Mouse (Mus musculus): Measurements from ENCODE around the gene Ccn2. TPM values are rescaled to one million over a fixed set of nuclear protein-coding genes. Genes with fewer than 3 reads are reported as not detected.
A peak's percentile ranks its signal among the peaks of the same experiment; 100 is the strongest.

The Ccn2 gene
- total RNA-seq, 1 experiment from 2014 or later, result not detected

GRCm38 (mm10) chr10:24635884-24636283 lies 40.6 kb downstream of the Ccn2 start:
- ATAC-seq (ENCODE audit: extremely low read depth, insufficient number of reproducible peaks, low FRiP score, poor library complexity, severe bottlenecking), result peak; percentile 49

DNA sequence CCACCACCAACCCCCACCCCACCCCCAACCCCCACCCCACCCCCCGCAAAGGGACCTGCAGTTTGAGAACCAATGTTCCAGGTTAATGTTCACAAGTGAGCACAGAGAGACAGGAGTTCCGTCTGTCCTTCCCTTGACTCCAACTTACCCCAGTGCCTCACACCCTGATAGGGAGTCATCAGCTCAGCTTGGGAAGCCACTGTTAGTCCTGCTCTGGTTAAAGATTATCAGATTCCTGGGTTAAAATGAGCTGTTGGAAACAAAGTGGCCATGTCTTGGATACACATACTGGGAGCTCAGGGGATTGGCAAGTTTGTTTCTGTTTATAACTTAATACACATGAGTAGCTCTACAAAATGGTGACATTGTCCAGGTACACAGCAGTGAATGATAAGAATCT lies 41.7 kb downstream of the Ccn2 start:
- no peak for ATAC-seq (ENCODE audit: extremely low read depth, insufficient number of reproducible peaks, low FRiP score, poor library complexity, severe bottlenecking)

DNA sequence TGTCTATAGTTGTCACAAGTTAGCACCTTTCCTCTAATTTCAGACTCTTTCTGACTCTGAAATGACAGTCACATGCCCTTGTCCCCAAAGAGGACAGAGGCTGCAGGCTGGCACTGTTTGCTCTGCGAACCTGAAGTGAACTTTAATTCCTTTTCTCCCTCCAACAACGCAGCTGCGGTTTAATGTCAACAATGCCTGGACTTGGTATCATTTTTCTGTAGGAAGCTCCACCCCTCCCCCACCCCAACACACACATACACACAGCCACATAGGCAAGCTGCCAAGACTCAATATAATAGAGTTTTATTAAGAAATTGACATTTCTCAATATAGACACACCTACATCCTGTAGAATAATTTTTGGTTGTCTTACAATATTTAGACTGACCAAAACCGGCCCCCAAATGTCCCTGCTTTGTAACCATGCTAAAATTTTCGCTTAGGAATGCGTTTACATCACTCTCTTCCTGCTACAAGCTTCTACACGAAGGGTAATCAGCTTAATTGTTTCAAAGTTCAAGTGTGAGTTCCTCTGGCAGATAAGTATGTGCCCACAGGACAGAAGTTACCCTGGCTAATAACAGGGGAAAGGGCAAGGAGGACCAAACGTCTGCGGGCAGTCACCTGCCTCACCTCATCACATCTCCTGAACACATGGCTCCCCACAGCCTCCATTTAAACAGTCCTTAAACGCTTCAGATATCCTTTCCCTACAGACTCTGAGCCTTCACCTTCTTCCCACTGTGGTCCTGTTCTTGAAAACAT lies 43.2 kb downstream of the Ccn2 start:
- ATAC-seq (ENCODE audit: extremely low read depth, insufficient number of reproducible peaks, low FRiP score, poor library complexity, severe bottlenecking), result no peak

DNA sequence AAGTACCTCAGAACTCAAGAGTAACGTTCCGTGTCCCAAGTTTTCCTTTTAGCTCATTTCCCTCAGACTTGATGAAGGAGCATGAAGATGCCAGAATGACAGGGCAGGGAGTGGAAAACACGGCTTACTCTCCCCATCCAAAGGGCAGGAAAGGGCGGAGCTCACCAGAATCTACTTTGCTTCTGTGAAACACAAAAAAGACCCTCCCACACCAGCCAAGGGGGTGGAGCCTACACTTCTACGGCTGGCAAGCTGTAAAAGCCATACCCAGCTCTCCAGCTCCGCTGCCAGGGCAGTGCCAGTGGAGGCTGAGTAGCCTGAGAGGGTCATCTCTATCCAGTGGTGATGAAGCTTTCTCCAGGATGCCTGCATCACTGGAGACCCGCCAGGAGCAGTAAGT lies 44.4 kb downstream of the Ccn2 start:
- ATAC-seq (ENCODE audit: extremely low read depth, insufficient number of reproducible peaks, low FRiP score, poor library complexity, severe bottlenecking), result no peak

- peak; percentile 37; the same call in 1 of the 2 replicates for ATAC-seq (ENCODE audit: extremely low read depth, insufficient number of reproducible peaks, low FRiP score, poor library complexity, severe bottlenecking)
Observed at GRCm38 (mm10) chr10:24640186-24640875, 45.1 kb downstream of the Ccn2 start.

- ATAC-seq (ENCODE audit: extremely low read depth, insufficient number of reproducible peaks, low FRiP score, poor library complexity, severe bottlenecking), result no peak; the same call in 1 of the 2 replicates
Observed at GRCm38 (mm10) chr10:24641416-24642140, 46.3 kb downstream of the Ccn2 start.

- ATAC-seq (ENCODE audit: extremely low read depth, insufficient number of reproducible peaks, low FRiP score, poor library complexity, severe bottlenecking), result 0 out of 2 replicates have a peak, but pooled peaks have one; percentile 17
Observed at GRCm38 (mm10) chr10:24642796-24643580, 47.7 kb downstream of the Ccn2 start.

DNA sequence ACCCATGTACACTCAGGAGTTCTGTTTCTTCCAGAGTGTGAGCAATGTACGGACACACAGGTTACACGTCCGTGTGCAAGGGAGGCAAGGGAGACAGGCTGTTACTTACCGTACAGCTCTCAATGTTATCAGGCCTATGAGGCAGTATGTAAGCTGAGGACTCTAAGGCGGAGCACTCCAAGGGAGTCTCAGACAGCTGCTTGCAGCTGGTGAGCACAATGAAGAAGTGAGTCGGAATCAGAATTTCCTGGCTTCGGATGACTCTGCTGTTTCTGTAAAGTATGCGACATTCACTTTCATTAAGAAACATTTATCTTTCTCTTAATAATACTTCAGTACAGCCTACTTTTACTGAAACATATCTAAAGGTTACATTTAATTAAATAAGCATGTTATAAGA lies 49.9 kb downstream of the Ccn2 start:
- ATAC-seq (ENCODE audit: extremely low read depth, insufficient number of reproducible peaks, low FRiP score, poor library complexity, severe bottlenecking), result no peak

Other genes with a start within 250 kb of the Ccn2 start
- gene Enpp1, start 116.7 kb downstream of the Ccn2 start, total RNA-seq (2017), result 13.7 and 16.8 TPM in 2 replicates
- 1.0 and 2.1 TPM in 2 replicates for gene Enpp3, start 247.4 kb downstream of the Ccn2 start, total RNA-seq (2017)

Measured in neutrophil, adult 5-6 weeks (primary cell).